ENCODE assay signal across 18 mouse cellular contexts in genomic region chr3:100419962-100420690, GRCm38 (mm10).
"Had no signal": no experiment of that assay in that cellular context is flagged by ENCODE, and none has a peak within 500 bp of the region (broad histone marks: within the 10 kb centered on the region; RNA-seq: fewer than 3 reads in every experiment).

No protein-coding gene starts in this region.

- ATAC-seq: inflammation-experienced regulatory T-cells, adult 6 months; intestine, postnatal 0 days had no signal

- DNase-seq: kidney, adult 9 months; kidney, postnatal 36 days; layer of hippocampus, postnatal 36 days; left cerebral cortex, postnatal 4 days; lung, adult 18-20 months; midbrain, embryonic 14.5 days; retina, postnatal 1 day; right cerebral cortex, postnatal 4 days; spleen, adult 18-20 months; thymus, adult 18-20 months; thymus, postnatal 14 days had no signal

- H3K27ac ChIP-seq: kidney, postnatal 0 days; layer of hippocampus, adult 2 months; limb, embryonic 13.5 days; liver, embryonic 14.5 days; neural tube, embryonic 13.5 days had no signal

- H3K4me3 ChIP-seq: layer of hippocampus, adult 2 months; limb, embryonic 13.5 days; neural tube, embryonic 13.5 days had no signal
